Mouse (Mus musculus): ENCODE data around the gene 9130409I23Rik. TPM values are rescaled to one million over a fixed set of nuclear protein-coding genes. Genes with fewer than 3 reads are reported as not detected.
A peak's percentile ranks its signal among the peaks of the same experiment; 100 is the strongest.

9130409I23Rik gene
- 0.09 TPM in 1 of 2 replicates, not detected in the other for polyA plus RNA-seq (2015; fragmentation: Nextera tagmentation; extraction: Ambion mirVana)

- H3K9me3 ChIP-seq (replicated peaks; ENCODE audit: control insufficient read depth, low read length): no peaks in the 10 kb centered on the region
- H3K4me3 ChIP-seq (replicated peaks; ENCODE audit: low read length): no peak within 1 kb of the TSS
- ATAC-seq (ENCODE audit: insufficient read depth, low FRiP score): no peak
- no peaks in the 10 kb centered on the region for H3K36me3 ChIP-seq (ENCODE audit: control insufficient read depth, insufficient read depth, low read length)
- H3K9ac ChIP-seq (ENCODE audit: low read length): no peak within 1 kb of the TSS
- no peak within 1 kb of the TSS for H3K27ac ChIP-seq (ENCODE audit: low read length)
- no peak within 1 kb of the TSS for H3K4me2 ChIP-seq (ENCODE audit: low read depth, low read length)
- WGBS: 75% methylated on average over 6 of the region's 6 CpGs
- H3K27me3 ChIP-seq (ENCODE audit: control insufficient read depth, insufficient read depth, low read length): no peaks in the 10 kb centered on the region
- H3K4me1 ChIP-seq (ENCODE audit: control insufficient read depth, insufficient read depth, low read length): no peaks in the 10 kb centered on the region
Measured at GRCm38 (mm10) chr1:181050937-181051336, at the start of gene 9130409I23Rik. Gene 9130409I23Rik, plus strand, starts transcription at chr1:181051237.

- Histone ChIP-seq H3K36me3 (ENCODE audit: control insufficient read depth, insufficient read depth, low read length) (no peaks in the 10 kb centered on the region), H3K9me3 (replicated peaks; ENCODE audit: control insufficient read depth, low read length) (no peaks in the 10 kb centered on the region), H3K27ac (ENCODE audit: low read length) (no peak overlapping the region), H3K9ac (ENCODE audit: low read length) (no peak overlapping the region), H3K4me2 (ENCODE audit: low read depth, low read length) (no peak overlapping the region), H3K4me3 (replicated peaks; ENCODE audit: low read length) (no peak overlapping the region), H3K4me1 (ENCODE audit: control insufficient read depth, insufficient read depth, low read length) (peaks cover 4% of the 10 kb centered on the region; the same call in 1 of the 2 replicates), H3K27me3 (ENCODE audit: control insufficient read depth, insufficient read depth, low read length) (no peaks in the 10 kb centered on the region)
- ATAC-seq (ENCODE audit: insufficient read depth, low FRiP score): no peak
- whole genome bisulfite sequencing: 85% methylated on average over 3 of the region's 3 CpGs
Measured at GRCm38 (mm10) chr1:181001621-181002020, 49.4 kb upstream of the 9130409I23Rik start.

GRCm38 (mm10) chr1:181003790-181004189 lies 47.2 kb upstream of the 9130409I23Rik start:
- Histone ChIP-seq H3K4me1 (ENCODE audit: control insufficient read depth, insufficient read depth, low read length) (peaks cover 4% of the 10 kb centered on the region; the same call in 1 of the 2 replicates), H3K27ac (ENCODE audit: low read length) (no peak overlapping the region), H3K9me3 (replicated peaks; ENCODE audit: control insufficient read depth, low read length) (no peaks in the 10 kb centered on the region), H3K27me3 (ENCODE audit: control insufficient read depth, insufficient read depth, low read length) (no peaks in the 10 kb centered on the region), H3K9ac (ENCODE audit: low read length) (no peak overlapping the region), H3K4me3 (replicated peaks; ENCODE audit: low read length) (no peak overlapping the region), H3K36me3 (ENCODE audit: control insufficient read depth, insufficient read depth, low read length) (no peaks in the 10 kb centered on the region), H3K4me2 (ENCODE audit: low read depth, low read length) (no peak overlapping the region)
- no peak for ATAC-seq (ENCODE audit: insufficient read depth, low FRiP score)
- 76% methylated on average over 2 of the region's 2 CpGs for WGBS

GRCm38 (mm10) chr1:181005331-181005730 lies 45.7 kb upstream of the 9130409I23Rik start:
- H3K4me1 ChIP-seq (ENCODE audit: control insufficient read depth, insufficient read depth, low read length): peaks cover 2% of the 10 kb centered on the region; the same call in 1 of the 2 replicates
- no peak overlapping the region for H3K4me2 ChIP-seq (ENCODE audit: low read depth, low read length)
- no peaks in the 10 kb centered on the region for H3K36me3 ChIP-seq (ENCODE audit: control insufficient read depth, insufficient read depth, low read length)
- H3K9ac ChIP-seq (ENCODE audit: low read length): no peak overlapping the region
- WGBS: 64% methylated on average over 8 of the region's 8 CpGs
- ATAC-seq (ENCODE audit: insufficient read depth, low FRiP score): no peak
- H3K4me3 ChIP-seq (replicated peaks; ENCODE audit: low read length): no peak overlapping the region
- H3K9me3 ChIP-seq (replicated peaks; ENCODE audit: control insufficient read depth, low read length): no peaks in the 10 kb centered on the region
- no peak overlapping the region for H3K27ac ChIP-seq (ENCODE audit: low read length)
- no peaks in the 10 kb centered on the region for H3K27me3 ChIP-seq (ENCODE audit: control insufficient read depth, insufficient read depth, low read length)

- Histone ChIP-seq H3K4me3 (replicated peaks; ENCODE audit: low read length) (no peak overlapping the region), H3K27me3 (ENCODE audit: control insufficient read depth, insufficient read depth, low read length) (no peaks in the 10 kb centered on the region), H3K9me3 (replicated peaks; ENCODE audit: control insufficient read depth, low read length) (no peaks in the 10 kb centered on the region), H3K9ac (ENCODE audit: low read length) (no peak overlapping the region), H3K4me2 (ENCODE audit: low read depth, low read length) (no peak overlapping the region), H3K4me1 (ENCODE audit: control insufficient read depth, insufficient read depth, low read length) (no peaks in the 10 kb centered on the region), H3K27ac (ENCODE audit: low read length) (no peak overlapping the region), H3K36me3 (ENCODE audit: control insufficient read depth, insufficient read depth, low read length) (no peaks in the 10 kb centered on the region)
- 84% methylated on average over 6 of the region's 6 CpGs for WGBS
- no peak for ATAC-seq (ENCODE audit: insufficient read depth, low FRiP score)
Measured at GRCm38 (mm10) chr1:181007831-181008230, 43.2 kb upstream of the 9130409I23Rik start.

- no peak overlapping the region for H3K4me2 ChIP-seq (ENCODE audit: low read depth, low read length)
- H3K27me3 ChIP-seq (ENCODE audit: control insufficient read depth, insufficient read depth, low read length): no peaks in the 10 kb centered on the region
- H3K4me1 ChIP-seq (ENCODE audit: control insufficient read depth, insufficient read depth, low read length): no peaks in the 10 kb centered on the region
- H3K27ac ChIP-seq (ENCODE audit: low read length): no peak overlapping the region
- WGBS: 89% methylated on average over 2 of the region's 2 CpGs
- no peak overlapping the region for H3K4me3 ChIP-seq (replicated peaks; ENCODE audit: low read length)
- ATAC-seq (ENCODE audit: insufficient read depth, low FRiP score): no peak
- H3K9ac ChIP-seq (ENCODE audit: low read length): no peak overlapping the region
- H3K36me3 ChIP-seq (ENCODE audit: control insufficient read depth, insufficient read depth, low read length): no peaks in the 10 kb centered on the region
- H3K9me3 ChIP-seq (replicated peaks; ENCODE audit: control insufficient read depth, low read length): no peaks in the 10 kb centered on the region
Measured at GRCm38 (mm10) chr1:181008266-181008665, 42.8 kb upstream of the 9130409I23Rik start.

GRCm38 (mm10) chr1:181009011-181009590 lies 41.9 kb upstream of the 9130409I23Rik start:
- no peak overlapping the region for H3K9ac ChIP-seq (ENCODE audit: low read length)
- H3K4me3 ChIP-seq (replicated peaks; ENCODE audit: low read length): no peak overlapping the region
- H3K27ac ChIP-seq (ENCODE audit: low read length): peak overlapping the region; percentile 15; the same call in 1 of the 2 replicates
- 73% methylated on average over 4 of the region's 4 CpGs for WGBS
- no peak overlapping the region for H3K4me2 ChIP-seq (ENCODE audit: low read depth, low read length)
- no peaks in the 10 kb centered on the region for H3K36me3 ChIP-seq (ENCODE audit: control insufficient read depth, insufficient read depth, low read length)
- no peaks in the 10 kb centered on the region for H3K9me3 ChIP-seq (replicated peaks; ENCODE audit: control insufficient read depth, low read length)
- no peak for ATAC-seq (ENCODE audit: insufficient read depth, low FRiP score)
- no peaks in the 10 kb centered on the region for H3K4me1 ChIP-seq (ENCODE audit: control insufficient read depth, insufficient read depth, low read length)
- no peaks in the 10 kb centered on the region for H3K27me3 ChIP-seq (ENCODE audit: control insufficient read depth, insufficient read depth, low read length)

GRCm38 (mm10) chr1:181009754-181010153 lies 41.3 kb upstream of the 9130409I23Rik start:
- Histone ChIP-seq H3K9ac (ENCODE audit: low read length) (no peak overlapping the region), H3K4me3 (replicated peaks; ENCODE audit: low read length) (no peak overlapping the region), H3K4me2 (ENCODE audit: low read depth, low read length) (no peak overlapping the region), H3K9me3 (replicated peaks; ENCODE audit: control insufficient read depth, low read length) (no peaks in the 10 kb centered on the region), H3K27me3 (ENCODE audit: control insufficient read depth, insufficient read depth, low read length) (no peaks in the 10 kb centered on the region), H3K27ac (ENCODE audit: low read length) (no peak overlapping the region; the same call in 1 of the 2 replicates), H3K4me1 (ENCODE audit: control insufficient read depth, insufficient read depth, low read length) (peaks cover 3% of the 10 kb centered on the region), H3K36me3 (ENCODE audit: control insufficient read depth, insufficient read depth, low read length) (no peaks in the 10 kb centered on the region)
- 54% methylated on average over 3 of the region's 3 CpGs for whole genome bisulfite sequencing
- peak; percentile 40; the same call in 1 of the 2 replicates for ATAC-seq (ENCODE audit: insufficient read depth, low FRiP score)

GRCm38 (mm10) chr1:181010171-181010932 lies 40.7 kb upstream of the 9130409I23Rik start:
- Histone ChIP-seq H3K27me3 (ENCODE audit: control insufficient read depth, insufficient read depth, low read length) (no peaks in the 10 kb centered on the region), H3K4me2 (ENCODE audit: low read depth, low read length) (no peak overlapping the region), H3K36me3 (ENCODE audit: control insufficient read depth, insufficient read depth, low read length) (no peaks in the 10 kb centered on the region), H3K9me3 (replicated peaks; ENCODE audit: control insufficient read depth, low read length) (no peaks in the 10 kb centered on the region), H3K27ac (ENCODE audit: low read length) (no peak overlapping the region), H3K9ac (ENCODE audit: low read length) (no peak overlapping the region), H3K4me3 (replicated peaks; ENCODE audit: low read length) (no peak overlapping the region), H3K4me1 (ENCODE audit: control insufficient read depth, insufficient read depth, low read length) (peaks cover 9% of the 10 kb centered on the region)
- 47% methylated on average over 4 of the region's 4 CpGs for WGBS
- ATAC-seq (ENCODE audit: insufficient read depth, low FRiP score): no peak

All from stomach, embryonic 16.5 days (tissue).